Mouse (Mus musculus): ENCODE results near the gene Spats2. TPM values are rescaled to one million over a fixed set of nuclear protein-coding genes. Genes with fewer than 3 reads are reported as not detected.

Gene Spats2
- total RNA-seq, 2 experiments from 2014 or later = 29.2 to 30.9 TPM

DNA sequence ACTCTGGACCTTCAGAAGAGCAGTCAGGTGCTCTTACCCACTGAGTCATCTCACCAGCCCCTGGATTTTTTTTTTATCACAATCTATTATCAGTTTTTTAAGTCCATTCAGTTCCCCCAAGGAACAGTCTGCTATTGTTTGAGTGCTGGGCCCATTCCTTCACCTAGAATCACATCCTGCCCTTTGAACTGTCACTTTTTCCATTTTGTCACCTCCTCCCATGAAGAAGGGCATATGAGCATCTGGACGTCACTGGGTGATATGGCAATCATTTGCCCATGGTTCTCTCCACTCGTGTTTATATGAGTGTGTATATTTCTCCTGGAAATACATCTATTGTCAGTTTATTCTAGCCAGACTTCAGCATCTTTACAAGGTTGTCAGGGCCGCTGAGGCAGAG lies 17.9 kb upstream of the Spats2 start:
- H3K4me3 ChIP-seq = no peak overlapping the region
- DNase-seq (ENCODE audit: low spot score in 2 of 2) = no peak
- no peak for TF ChIP-seq CTCF (conservative IDR thresholded peaks at IDR 0.05)
- no peak overlapping the region for H3K27ac ChIP-seq

DNA sequence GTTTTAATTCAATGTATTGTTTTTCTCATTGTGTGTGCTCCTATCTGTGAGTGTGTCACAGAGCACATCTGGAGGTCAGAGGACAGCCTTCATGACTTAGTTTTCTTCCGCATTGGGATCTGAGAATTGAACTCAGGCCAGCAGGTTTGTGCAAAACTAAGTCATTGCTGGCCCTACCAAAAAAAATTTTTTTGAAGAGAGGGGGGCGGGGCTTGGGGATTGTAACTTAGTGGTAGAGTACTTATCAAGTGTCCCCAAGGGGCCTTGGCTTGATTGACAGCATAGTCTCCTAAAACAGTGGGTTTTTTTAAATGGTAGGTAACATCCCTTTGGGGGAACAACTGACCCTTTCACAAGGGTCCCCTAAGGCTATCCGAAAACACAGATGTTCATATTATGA lies 14.6 kb upstream of the Spats2 start:
- Histone ChIP-seq H3K4me3 (no peak overlapping the region), H3K27ac (no peak overlapping the region)
- TF ChIP-seq CTCF (conservative IDR thresholded peaks at IDR 0.05) = no peak
- no peak for DNase-seq (ENCODE audit: low spot score in 2 of 2)

DNA sequence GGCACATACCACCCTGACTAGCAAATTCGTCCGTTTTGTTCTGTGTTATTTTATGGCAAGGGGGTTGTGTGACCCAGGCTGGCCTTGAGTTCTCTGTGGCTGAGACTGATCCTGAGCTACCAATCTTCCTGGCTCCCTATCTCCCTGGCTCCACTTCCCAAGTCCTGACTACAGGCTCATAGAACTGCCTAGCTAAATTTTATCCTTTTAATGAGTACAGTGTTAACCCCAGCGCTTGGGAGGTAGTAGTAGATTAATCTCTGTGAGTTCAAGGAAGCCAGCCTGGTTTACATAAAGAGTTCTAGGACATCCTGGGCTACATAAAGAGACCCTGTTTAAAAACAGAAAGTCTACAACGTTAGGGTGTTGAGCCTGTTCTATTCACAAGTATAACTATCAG lies 13.9 kb upstream of the Spats2 start:
- DNase-seq (ENCODE audit: low spot score in 2 of 2) = no peak
- no peak overlapping the region for H3K4me3 ChIP-seq
- H3K27ac ChIP-seq = no peak overlapping the region
- no peak for TF ChIP-seq CTCF (conservative IDR thresholded peaks at IDR 0.05)

DNA sequence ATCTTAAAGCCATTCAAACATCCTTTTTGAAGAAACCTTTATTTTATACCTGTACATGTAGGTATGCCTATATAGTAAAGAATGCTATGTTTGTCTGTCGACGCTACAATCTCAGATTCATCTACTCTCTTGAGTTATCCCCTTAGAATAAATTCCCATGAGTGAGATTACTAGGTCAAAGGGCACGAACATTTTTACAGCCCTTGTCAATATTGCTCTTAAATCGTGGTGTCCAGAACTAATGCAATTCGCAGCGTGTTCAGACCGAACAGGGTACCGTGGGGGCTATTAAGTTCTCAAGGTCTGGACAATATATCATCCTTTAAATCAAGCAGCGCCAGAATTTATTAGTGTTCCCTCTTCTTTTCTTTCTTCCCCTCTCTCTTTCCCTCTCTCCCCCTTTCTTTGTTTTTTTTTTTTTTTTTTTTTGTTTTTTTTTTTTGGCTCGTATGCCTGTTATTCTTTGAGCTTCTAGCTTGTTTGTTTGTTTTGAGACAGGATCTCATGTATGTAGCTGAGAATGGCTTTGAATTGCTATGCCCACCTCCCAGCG lies 12.8 kb upstream of the Spats2 start:
- TF ChIP-seq CTCF (conservative IDR thresholded peaks at IDR 0.05) = no peak

DNA sequence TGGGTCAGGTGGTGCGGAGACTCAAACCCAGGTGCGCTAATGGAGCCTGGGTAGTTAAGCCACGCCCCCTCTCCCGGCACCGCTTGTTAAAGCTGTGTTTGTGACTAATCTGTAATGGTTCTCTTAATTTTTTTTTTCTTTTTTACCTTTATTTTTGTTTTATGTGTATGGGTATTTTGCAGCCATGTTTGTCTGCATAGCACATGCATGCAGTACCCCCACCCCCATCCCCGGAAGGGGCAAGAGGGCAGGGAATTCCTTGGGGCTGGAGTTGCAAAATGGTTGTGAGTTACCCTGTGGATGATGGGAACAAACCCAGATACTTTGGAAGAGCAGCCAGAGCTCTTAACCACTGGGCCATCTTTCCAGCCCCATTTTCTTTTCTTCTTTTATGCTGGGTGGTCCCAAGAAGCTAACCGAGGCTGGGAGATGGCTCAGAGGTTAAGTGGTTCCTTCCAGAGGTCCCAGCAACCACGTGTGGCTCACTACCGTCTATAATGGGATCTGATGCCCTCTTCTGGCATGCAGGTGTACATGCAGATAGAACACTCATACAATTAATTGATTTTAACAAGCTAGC lies 12.2 kb upstream of the Spats2 start:
- no peak overlapping the region for H3K27ac ChIP-seq
- TF ChIP-seq CTCF (conservative IDR thresholded peaks at IDR 0.05) = peak; percentile 71
- DNase-seq (ENCODE audit: low spot score in 2 of 2) = no peak
- no peak overlapping the region for H3K4me3 ChIP-seq

More for the DNA sequence above, 12.8 kb upstream of the Spats2 start:
- no peak overlapping the region for H3K27ac ChIP-seq
- H3K4me3 ChIP-seq = no peak overlapping the region
- DNase-seq (ENCODE audit: low spot score in 2 of 2) = no peak

DNA sequence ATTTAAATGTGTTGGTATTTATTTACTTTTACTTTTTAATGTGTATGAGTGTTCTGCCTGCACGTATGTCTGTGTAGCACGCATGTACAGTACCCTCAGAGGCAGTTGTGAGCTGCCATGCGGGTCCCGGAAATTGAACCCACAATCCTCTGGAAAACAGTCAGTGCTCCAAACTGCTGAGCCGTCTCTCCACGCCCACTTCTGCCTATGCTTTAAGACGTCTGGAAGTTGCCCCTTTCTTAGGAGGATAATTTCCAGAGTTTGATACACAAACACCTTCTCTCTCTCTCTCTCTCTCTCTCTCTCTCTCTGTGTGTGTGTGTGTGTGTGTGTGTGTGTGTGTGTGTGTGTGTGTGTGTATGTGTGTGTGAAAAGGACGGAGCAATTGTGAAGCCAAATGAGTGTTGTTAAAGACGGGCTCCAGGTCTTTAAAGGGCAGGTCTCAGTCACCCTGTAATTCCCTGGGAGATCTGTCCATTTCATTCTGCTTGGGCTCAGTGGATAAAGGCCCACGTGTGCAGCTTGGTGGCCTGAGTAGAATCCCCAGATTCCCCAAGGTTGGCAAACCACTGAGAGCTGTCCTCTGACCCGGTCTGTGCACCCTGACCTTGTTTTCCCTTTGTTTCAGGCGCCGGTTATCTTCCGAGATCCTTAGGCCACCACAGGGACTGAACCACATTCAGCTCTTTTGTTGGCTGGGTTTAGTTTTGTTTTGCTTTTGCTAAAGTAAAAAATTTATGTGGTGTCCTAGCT lies 11.2 kb upstream of the Spats2 start:
- Histone ChIP-seq H3K4me3 (no peak overlapping the region), H3K27ac (no peak overlapping the region)
- DNase-seq (ENCODE audit: low spot score in 2 of 2) = no peak
- no peak for TF ChIP-seq CTCF (conservative IDR thresholded peaks at IDR 0.05)

DNA sequence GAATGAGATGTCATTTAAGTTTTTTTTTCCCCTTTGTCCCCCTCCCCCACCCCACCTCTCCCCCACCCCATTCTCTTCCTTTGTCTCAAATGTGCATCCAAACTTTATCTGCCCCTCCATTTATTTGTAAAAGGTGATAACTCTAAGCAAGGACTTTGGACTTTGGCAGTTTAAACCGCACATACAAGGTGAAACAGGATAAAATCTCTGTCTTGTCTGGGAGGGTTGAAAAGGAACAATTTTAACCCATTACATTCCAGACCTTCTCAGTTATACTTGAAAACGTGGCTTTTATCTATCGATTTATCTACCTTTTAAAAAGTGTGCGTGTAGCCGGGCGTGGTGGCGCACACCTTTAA lies 10.7 kb upstream of the Spats2 start:
- no peak for TF ChIP-seq CTCF (conservative IDR thresholded peaks at IDR 0.05)
- DNase-seq (ENCODE audit: low spot score in 2 of 2) = no peak
- Histone ChIP-seq H3K4me3 (no peak overlapping the region), H3K27ac (no peak overlapping the region)

DNA sequence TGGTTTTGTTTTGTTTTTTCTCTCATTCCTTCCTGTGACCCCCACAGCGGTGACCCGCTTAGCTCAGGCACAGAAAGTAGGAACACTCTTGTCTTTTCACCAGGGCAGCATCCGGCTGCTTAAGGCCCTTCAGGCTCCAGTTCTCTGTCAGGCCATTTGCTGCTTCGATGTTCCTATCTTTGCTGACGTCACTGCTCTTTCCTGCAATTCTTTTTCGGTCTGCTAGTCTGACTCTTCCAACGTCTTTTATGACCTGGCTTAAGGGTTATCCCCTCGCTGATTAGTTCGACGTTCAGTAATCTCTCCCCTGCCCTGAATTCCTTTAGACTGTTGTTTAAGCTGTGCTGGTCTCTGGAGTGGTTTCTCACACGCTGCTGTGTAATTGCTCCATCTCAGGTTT lies 9.2 kb upstream of the Spats2 start:
- no peak for TF ChIP-seq CTCF (conservative IDR thresholded peaks at IDR 0.05)
- no peak overlapping the region for H3K4me3 ChIP-seq
- no peak for DNase-seq (ENCODE audit: low spot score in 2 of 2)
- H3K27ac ChIP-seq = no peak overlapping the region

DNA sequence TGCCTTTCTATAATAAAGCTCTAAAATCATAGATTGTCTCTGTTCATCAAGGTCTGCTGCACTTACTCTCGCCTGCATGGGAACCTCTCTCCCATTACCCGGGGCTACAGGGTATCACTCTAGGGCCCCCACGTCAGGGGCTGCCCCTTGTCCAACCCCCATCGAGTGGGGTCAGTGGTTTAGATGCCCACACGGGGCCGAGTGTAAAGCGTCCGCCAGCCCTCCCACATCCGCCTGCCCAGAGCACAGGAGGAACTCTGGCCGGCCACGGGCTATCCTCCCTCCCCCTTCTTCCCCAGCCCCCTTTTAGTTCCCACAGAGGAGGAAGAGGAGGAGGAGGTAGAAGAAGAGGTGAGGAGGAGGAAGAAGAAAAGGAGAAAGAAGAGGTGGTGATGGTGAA lies 4.9 kb upstream of the Spats2 start:
- no peak for DNase-seq (ENCODE audit: low spot score in 2 of 2)
- Histone ChIP-seq H3K27ac (no peak overlapping the region), H3K4me3 (no peak overlapping the region)
- TF ChIP-seq CTCF (conservative IDR thresholded peaks at IDR 0.05) = no peak

DNA sequence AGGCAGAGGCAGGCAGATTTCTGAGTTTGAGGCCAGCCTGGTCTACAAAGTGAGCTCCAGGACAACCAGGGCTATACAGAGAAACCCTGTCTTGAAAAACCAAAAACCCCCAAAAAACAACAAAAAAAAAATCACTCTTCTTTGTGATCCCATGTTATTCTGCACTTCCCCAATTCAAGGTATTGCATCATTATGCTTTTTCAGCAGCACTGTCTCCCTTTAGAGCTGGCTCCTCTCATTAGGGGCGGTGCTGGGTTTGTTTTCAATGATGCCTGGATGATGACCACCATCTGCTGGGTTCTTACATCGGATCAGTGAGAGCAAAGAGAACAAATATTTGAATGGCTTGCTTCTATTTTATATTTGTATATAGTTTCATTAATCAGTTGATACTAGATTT lies 3.1 kb upstream of the Spats2 start:
- TF ChIP-seq CTCF (conservative IDR thresholded peaks at IDR 0.05) = no peak
- DNase-seq (ENCODE audit: low spot score in 2 of 2) = no peak
- Histone ChIP-seq H3K4me3 (no peak overlapping the region), H3K27ac (no peak overlapping the region)

DNA sequence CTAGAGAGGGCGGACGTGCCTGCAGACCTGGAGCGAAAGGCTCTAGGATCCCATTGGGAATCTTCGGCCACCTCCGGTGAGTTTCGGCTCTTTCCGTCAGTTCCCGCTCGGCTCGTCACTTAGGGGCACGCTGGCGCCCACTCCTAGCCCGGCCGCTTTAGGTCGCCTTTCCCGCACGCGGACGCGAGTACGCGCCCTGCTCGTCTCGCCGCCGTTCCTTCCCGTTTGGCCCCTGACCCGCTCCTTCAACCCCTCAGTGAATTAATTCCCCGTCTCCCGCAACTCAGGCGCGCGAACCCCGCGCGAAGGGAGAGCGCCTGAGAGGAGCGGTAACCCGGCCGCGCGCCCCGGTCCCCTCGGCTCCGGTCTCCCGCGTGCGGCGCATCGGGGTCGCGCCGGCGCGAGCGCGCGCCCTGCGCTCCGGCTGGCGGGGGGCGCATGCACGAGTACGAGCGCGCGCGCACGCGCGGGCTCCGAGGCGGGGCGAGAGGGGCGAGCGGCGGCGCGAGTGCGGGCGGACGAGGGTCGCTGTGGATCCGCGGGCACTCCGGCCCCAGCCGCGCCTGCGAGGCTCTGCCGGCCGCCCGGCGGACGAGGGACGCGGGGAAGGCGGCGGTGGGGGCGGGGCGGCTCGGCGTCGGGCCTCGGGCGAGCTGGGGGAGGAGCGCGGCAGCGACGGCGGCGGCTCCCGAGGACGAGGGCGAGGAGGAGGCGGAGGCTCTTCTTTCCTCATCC lies 532 bp downstream of the Spats2 start:
- no peak; the same call in 1 of the 2 replicates for TF ChIP-seq CTCF (conservative IDR thresholded peaks at IDR 0.05)
- Histone ChIP-seq H3K4me3 (peak overlapping the region; percentile 78), H3K27ac (peak overlapping the region; percentile 89)
- DNase-seq (ENCODE audit: low spot score in 2 of 2) = peak; percentile 84 to 88

DNA sequence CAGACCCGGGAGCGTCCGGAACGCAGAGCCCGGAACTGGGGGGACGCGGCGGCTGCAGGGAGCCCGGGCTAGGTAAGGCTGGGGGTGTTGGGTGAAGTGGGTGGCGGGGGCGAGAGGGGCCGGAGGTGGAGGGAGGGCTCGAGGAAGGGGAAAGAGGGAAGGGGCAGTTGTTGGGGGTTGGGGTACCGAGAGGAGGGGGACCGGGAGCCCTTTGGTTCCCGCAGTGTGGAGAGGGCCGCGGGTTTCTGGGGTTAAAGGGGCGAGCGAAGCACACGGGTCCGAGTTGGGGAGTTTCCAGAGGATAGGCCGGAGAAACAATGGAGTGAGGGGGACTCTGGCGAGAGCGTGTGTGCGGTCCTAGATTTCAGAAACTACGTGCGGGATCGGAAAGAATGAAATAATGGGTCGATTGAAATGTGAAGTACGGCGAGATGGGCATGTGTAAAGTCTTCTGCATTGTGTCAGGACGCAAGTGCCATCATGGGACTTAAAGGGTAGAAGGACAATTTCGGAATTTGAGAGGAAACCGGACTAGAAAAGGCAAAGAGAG lies 1.2 kb downstream of the Spats2 start:
- peak in 1 of 2 experiments; percentile 3 for DNase-seq (ENCODE audit: low spot score in 2 of 2)
- TF ChIP-seq CTCF (conservative IDR thresholded peaks at IDR 0.05) = no peak
- H3K27ac ChIP-seq = peak overlapping the region; percentile 89
- peak overlapping the region; percentile 78 for H3K4me3 ChIP-seq
